Mouse (Mus musculus) E14TG2a.4 (cell line): ENCODE data around the gene Cmss1.

Experiments
- CTCF ChIP-seq: conservative IDR thresholded peaks from 2 replicates; pipeline ENCODE4 v1.5.1; 2014; ENCODE audit warnings: low read length
- NANOG ChIP-seq: IDR thresholded peaks from 2 replicates; pipeline ENCODE4 v1.6.1; 2014; ENCODE audit warnings: borderline replicate concordance, low read length, mixed read lengths

DNA sequence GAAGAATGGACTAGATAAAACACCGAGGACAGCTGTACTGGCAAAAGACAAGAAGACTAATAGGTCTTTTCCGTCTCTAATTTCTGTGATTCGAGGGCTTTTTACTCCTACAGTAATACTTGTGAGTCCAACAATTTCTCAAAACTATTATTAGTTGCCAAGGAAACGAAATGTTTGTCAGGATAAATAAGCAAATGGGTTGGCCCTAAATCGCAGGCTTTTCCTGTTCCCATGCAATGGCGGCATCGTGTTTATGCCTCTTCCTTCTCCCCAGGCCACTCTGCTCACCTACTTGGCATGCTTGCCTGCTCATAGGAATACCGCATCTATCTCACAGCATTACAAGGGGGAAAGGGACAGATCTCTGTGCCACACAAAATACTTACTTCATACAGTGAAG lies 62.2 kb downstream of the Cmss1 start:
- TF ChIP-seq NANOG = no peak
- no peak for TF ChIP-seq CTCF
